Mouse (Mus musculus): ENCODE results near the gene Rnf5. TPM values are rescaled to one million over a fixed set of nuclear protein-coding genes. Genes with fewer than 3 reads are reported as not detected.

Rnf5 gene
- polyA plus RNA-seq, 1 experiment from 2014 or later = 106 TPM

- Histone ChIP-seq H3K4me1 (peaks cover 5% of the 10 kb centered on the region), H3K9me3 (no peaks in the 10 kb centered on the region), H3K9ac (no peak overlapping the region), H3K4me2 (no peak overlapping the region), H3K36me3 (peaks cover 85% of the 10 kb centered on the region), H3K27ac (replicated peaks) (no peak overlapping the region), H3K27me3 (replicated peaks) (no peaks in the 10 kb centered on the region), H3K4me3 (no peak overlapping the region)
- WGBS = 91% methylated on average over 8 of the region's 8 CpGs
- ATAC-seq (ENCODE audit: extremely low read depth, insufficient number of reproducible peaks, low FRiP score, low TSS enrichment) = no peak
Observed at GRCm38 (mm10) chr17:34621006-34621405, 17.5 kb upstream of the Rnf5 start.

GRCm38 (mm10) chr17:34618999-34619398 lies 15.5 kb upstream of the Rnf5 start:
- Histone ChIP-seq H3K36me3 (peaks cover 89% of the 10 kb centered on the region), H3K4me3 (no peak overlapping the region), H3K27ac (replicated peaks) (no peak overlapping the region), H3K27me3 (replicated peaks) (no peaks in the 10 kb centered on the region), H3K9me3 (no peaks in the 10 kb centered on the region), H3K9ac (no peak overlapping the region), H3K4me2 (no peak overlapping the region), H3K4me1 (no peaks in the 10 kb centered on the region)
- 21% methylated on average over 6 of the region's 6 CpGs for WGBS
- ATAC-seq (ENCODE audit: extremely low read depth, insufficient number of reproducible peaks, low FRiP score, low TSS enrichment) = no peak

- H3K4me2 ChIP-seq = no peak within 1 kb of the TSS
- 76% methylated on average over 6 of the region's 6 CpGs for WGBS
- no peak within 1 kb of the TSS for H3K4me3 ChIP-seq
- H3K27me3 ChIP-seq (replicated peaks) = no peaks in the 10 kb centered on the region
- H3K36me3 ChIP-seq = peaks cover 89% of the 10 kb centered on the region
- no peak within 1 kb of the TSS for H3K9ac ChIP-seq
- H3K4me1 ChIP-seq = no peaks in the 10 kb centered on the region
- no peaks in the 10 kb centered on the region for H3K9me3 ChIP-seq
- no peak for ATAC-seq (ENCODE audit: extremely low read depth, insufficient number of reproducible peaks, low FRiP score, low TSS enrichment)
- 0 out of 2 replicates have a peak within 1 kb of the TSS, but pooled peaks have one; percentile 20 for H3K27ac ChIP-seq (replicated peaks)
Observed at GRCm38 (mm10) chr17:34615871-34616270, 12.4 kb upstream of the Rnf5 start, which contains the start of gene Egfl8. Gene Egfl8, minus strand, starts transcription at chr17:34615971.

- Histone ChIP-seq H3K4me2 (no peak overlapping the region), H3K4me1 (peaks cover 4% of the 10 kb centered on the region), H3K4me3 (no peak overlapping the region), H3K9ac (no peak overlapping the region), H3K36me3 (peaks cover 76% of the 10 kb centered on the region), H3K27me3 (replicated peaks) (no peaks in the 10 kb centered on the region), H3K27ac (replicated peaks) (no peak overlapping the region), H3K9me3 (no peaks in the 10 kb centered on the region)
- no peak for ATAC-seq (ENCODE audit: extremely low read depth, insufficient number of reproducible peaks, low FRiP score, low TSS enrichment)
- 87% methylated on average over 10 of the region's 10 CpGs for WGBS
Observed at GRCm38 (mm10) chr17:34613830-34614229, 10.3 kb upstream of the Rnf5 start.

GRCm38 (mm10) chr17:34613054-34613645 lies 9.7 kb upstream of the Rnf5 start:
- no peak overlapping the region for H3K27ac ChIP-seq (replicated peaks)
- no peaks in the 10 kb centered on the region for H3K27me3 ChIP-seq (replicated peaks)
- H3K4me2 ChIP-seq = no peak overlapping the region
- H3K9me3 ChIP-seq = no peaks in the 10 kb centered on the region
- 76% methylated on average over 11 of the region's 11 CpGs for whole genome bisulfite sequencing
- H3K4me1 ChIP-seq = peaks cover 10% of the 10 kb centered on the region
- peaks cover 72% of the 10 kb centered on the region for H3K36me3 ChIP-seq
- no peak overlapping the region for H3K4me3 ChIP-seq
- ATAC-seq (ENCODE audit: extremely low read depth, insufficient number of reproducible peaks, low FRiP score, low TSS enrichment) = no peak
- no peak overlapping the region for H3K9ac ChIP-seq

GRCm38 (mm10) chr17:34611050-34611449 lies 7.6 kb upstream of the Rnf5 start:
- Histone ChIP-seq H3K4me2 (no peak overlapping the region), H3K9me3 (no peaks in the 10 kb centered on the region), H3K27me3 (replicated peaks) (no peaks in the 10 kb centered on the region), H3K9ac (no peak overlapping the region), H3K27ac (replicated peaks) (no peak overlapping the region), H3K4me1 (peaks cover 27% of the 10 kb centered on the region), H3K36me3 (peaks cover 64% of the 10 kb centered on the region), H3K4me3 (no peak overlapping the region)
- WGBS = 93% methylated on average over 8 of the region's 8 CpGs
- ATAC-seq (ENCODE audit: extremely low read depth, insufficient number of reproducible peaks, low FRiP score, low TSS enrichment) = no peak

GRCm38 (mm10) chr17:34607997-34608396 lies 4.5 kb upstream of the Rnf5 start:
- no peak for ATAC-seq (ENCODE audit: extremely low read depth, insufficient number of reproducible peaks, low FRiP score, low TSS enrichment)
- peak overlapping the region; percentile 24; the same call in 1 of the 2 replicates for H3K9ac ChIP-seq
- no peaks in the 10 kb centered on the region for H3K9me3 ChIP-seq
- H3K36me3 ChIP-seq = peaks cover 33% of the 10 kb centered on the region
- H3K27me3 ChIP-seq (replicated peaks) = no peaks in the 10 kb centered on the region
- peaks cover 37% of the 10 kb centered on the region for H3K4me1 ChIP-seq
- WGBS = 73% methylated on average over 7 of the region's 7 CpGs
- H3K27ac ChIP-seq (replicated peaks) = no peak overlapping the region
- H3K4me3 ChIP-seq = no peak overlapping the region
- no peak overlapping the region for H3K4me2 ChIP-seq

GRCm38 (mm10) chr17:34606186-34607039 lies 2.9 kb upstream of the Rnf5 start:
- no peak for ATAC-seq (ENCODE audit: extremely low read depth, insufficient number of reproducible peaks, low FRiP score, low TSS enrichment)
- Histone ChIP-seq H3K27me3 (replicated peaks) (no peaks in the 10 kb centered on the region), H3K4me2 (peak overlapping the region; percentile 97), H3K9ac (peak overlapping the region; percentile 97), H3K4me3 (peak overlapping the region; percentile 88), H3K36me3 (peaks cover 25% of the 10 kb centered on the region), H3K4me1 (peaks cover 49% of the 10 kb centered on the region), H3K27ac (replicated peaks) (peak overlapping the region; percentile 84), H3K9me3 (no peaks in the 10 kb centered on the region)
- 14% methylated on average over 32 of the region's 32 CpGs for WGBS

- H3K4me1 ChIP-seq = peaks cover 49% of the 10 kb centered on the region
- H3K9me3 ChIP-seq = no peaks in the 10 kb centered on the region
- peaks cover 25% of the 10 kb centered on the region for H3K36me3 ChIP-seq
- no peaks in the 10 kb centered on the region for H3K27me3 ChIP-seq (replicated peaks)
- ATAC-seq (ENCODE audit: extremely low read depth, insufficient number of reproducible peaks, low FRiP score, low TSS enrichment) = peak; percentile 35; the same call in 1 of the 2 replicates
- peak overlapping the region; percentile 97 for H3K4me2 ChIP-seq
- peak overlapping the region; percentile 97 for H3K9ac ChIP-seq
- WGBS = under 1% methylated on average over 25 of the region's 30 CpGs
- peak overlapping the region; percentile 94 for H3K27ac ChIP-seq (replicated peaks)
- peak overlapping the region; percentile 88 for H3K4me3 ChIP-seq
Observed at GRCm38 (mm10) chr17:34605609-34606008, 2.1 kb upstream of the Rnf5 start.

GRCm38 (mm10) chr17:34604511-34605237 lies 1.2 kb upstream of the Rnf5 start:
- no peak for ATAC-seq (ENCODE audit: extremely low read depth, insufficient number of reproducible peaks, low FRiP score, low TSS enrichment)
- H3K4me3 ChIP-seq = peak overlapping the region; percentile 88
- WGBS = 20% methylated on average over 24 of the region's 24 CpGs

GRCm38 (mm10) chr17:34604061-34604508 lies 595 bp upstream of the Rnf5 start, which contains the start of gene Agpat1:
Gene Agpat1, plus strand, starts transcription at chr17:34604262.
- Histone ChIP-seq H3K4me2 (peak within 1 kb of the TSS; percentile 97), H3K27me3 (replicated peaks) (no peaks in the 10 kb centered on the region), H3K9ac (peak within 1 kb of the TSS; percentile 97), H3K4me3 (peak within 1 kb of the TSS; percentile 88), H3K9me3 (no peaks in the 10 kb centered on the region), H3K4me1 (peaks cover 54% of the 10 kb centered on the region), H3K27ac (replicated peaks) (peak within 1 kb of the TSS; percentile 94), H3K36me3 (peaks cover 30% of the 10 kb centered on the region)
- peak; percentile 85 for ATAC-seq (ENCODE audit: extremely low read depth, insufficient number of reproducible peaks, low FRiP score, low TSS enrichment)
- under 1% methylated on average over 35 of the region's 35 CpGs for WGBS

More at GRCm38 (mm10) chr17:34604511-34605237, 1.2 kb upstream of the Rnf5 start:
- peaks cover 49% of the 10 kb centered on the region for H3K4me1 ChIP-seq
- H3K27me3 ChIP-seq (replicated peaks) = no peaks in the 10 kb centered on the region
- peak overlapping the region; percentile 97 for H3K9ac ChIP-seq
- H3K36me3 ChIP-seq = peaks cover 29% of the 10 kb centered on the region
- peak overlapping the region; percentile 97 for H3K4me2 ChIP-seq
- H3K9me3 ChIP-seq = no peaks in the 10 kb centered on the region
- peak overlapping the region; percentile 94 for H3K27ac ChIP-seq (replicated peaks)

All from heart, embryonic 13.5 days (tissue).